Mouse (Mus musculus): ENCODE measurements around the gene Pik3ca.

The Pik3ca gene

GRCm38 (mm10) chr3:32397461-32398174 is at the start of gene Pik3ca:
Gene Pik3ca, plus strand, starts transcription at chr3:32397671.
- DNase-seq = peak; percentile 58

- peak; percentile 55 for DNase-seq
Observed at GRCm38 (mm10) chr3:32347881-32348280, 49.6 kb upstream of the Pik3ca start.

GRCm38 (mm10) chr3:32361221-32361620 is 36.2 kb upstream of the Pik3ca start:
- no peak for DNase-seq

- DNase-seq = no peak
Observed at GRCm38 (mm10) chr3:32364195-32364594, 33.3 kb upstream of the Pik3ca start.

- peak; percentile 19 for DNase-seq
Observed at GRCm38 (mm10) chr3:32364841-32365545, 32.5 kb upstream of the Pik3ca start.

GRCm38 (mm10) chr3:32365546-32366245 is 31.8 kb upstream of the Pik3ca start, which contains the start of gene Zmat3:
Gene Zmat3, minus strand, starts transcription at chr3:32366014.
- peak; percentile 85 for DNase-seq

GRCm38 (mm10) chr3:32366246-32366734 is 31.2 kb upstream of the Pik3ca start:
- DNase-seq = peak; percentile 22

- no peak for DNase-seq
Observed at GRCm38 (mm10) chr3:32367516-32367915, 30.0 kb upstream of the Pik3ca start.

- DNase-seq = no peak
Observed at GRCm38 (mm10) chr3:32371957-32372356, 25.5 kb upstream of the Pik3ca start.

- DNase-seq = no peak
Observed at GRCm38 (mm10) chr3:32372470-32372869, 25.0 kb upstream of the Pik3ca start.

- DNase-seq = no peak
Observed at GRCm38 (mm10) chr3:32373236-32373635, 24.2 kb upstream of the Pik3ca start.

GRCm38 (mm10) chr3:32379891-32380290 is 17.6 kb upstream of the Pik3ca start:
- no peak for DNase-seq

- DNase-seq = no peak
Observed at GRCm38 (mm10) chr3:32381556-32381955, 15.9 kb upstream of the Pik3ca start.

- no peak for DNase-seq
Observed at GRCm38 (mm10) chr3:32392841-32393240, 4.6 kb upstream of the Pik3ca start.

GRCm38 (mm10) chr3:32393986-32394385 is 3.5 kb upstream of the Pik3ca start:
- DNase-seq = no peak

- peak; percentile 21 for DNase-seq
Observed at GRCm38 (mm10) chr3:32395771-32396551, 1.5 kb upstream of the Pik3ca start.

GRCm38 (mm10) chr3:32396794-32397460 is 544 bp upstream of the Pik3ca start:
- peak; percentile 89 for DNase-seq

GRCm38 (mm10) chr3:32398175-32398538 is 686 bp downstream of the Pik3ca start:
- no peak for DNase-seq

- DNase-seq = no peak
Observed at GRCm38 (mm10) chr3:32398623-32399022, 1.2 kb downstream of the Pik3ca start.

GRCm38 (mm10) chr3:32399381-32399780 is 1.9 kb downstream of the Pik3ca start:
- no peak for DNase-seq

- no peak for DNase-seq
Observed at GRCm38 (mm10) chr3:32399931-32400330, 2.5 kb downstream of the Pik3ca start.

- no peak for DNase-seq
Observed at GRCm38 (mm10) chr3:32401591-32401990, 4.1 kb downstream of the Pik3ca start.

Measured in right cerebral cortex, postnatal 4 days (tissue).